Mouse (Mus musculus): ENCODE data around the gene Gtf3a. TPM values are rescaled to one million over a fixed set of nuclear protein-coding genes. Genes with fewer than 3 reads are reported as not detected.
A peak's percentile ranks its signal among the peaks of the same experiment; 100 is the strongest.
"Not testable (repeated sequence)": the region's sequence is repeated elsewhere in the genome, so short reads cannot be mapped to it uniquely, and the experiment has no call there.

The Gtf3a gene
- polyA plus RNA-seq, 1 experiment from 2014 or later = 68.3 TPM

DNA sequence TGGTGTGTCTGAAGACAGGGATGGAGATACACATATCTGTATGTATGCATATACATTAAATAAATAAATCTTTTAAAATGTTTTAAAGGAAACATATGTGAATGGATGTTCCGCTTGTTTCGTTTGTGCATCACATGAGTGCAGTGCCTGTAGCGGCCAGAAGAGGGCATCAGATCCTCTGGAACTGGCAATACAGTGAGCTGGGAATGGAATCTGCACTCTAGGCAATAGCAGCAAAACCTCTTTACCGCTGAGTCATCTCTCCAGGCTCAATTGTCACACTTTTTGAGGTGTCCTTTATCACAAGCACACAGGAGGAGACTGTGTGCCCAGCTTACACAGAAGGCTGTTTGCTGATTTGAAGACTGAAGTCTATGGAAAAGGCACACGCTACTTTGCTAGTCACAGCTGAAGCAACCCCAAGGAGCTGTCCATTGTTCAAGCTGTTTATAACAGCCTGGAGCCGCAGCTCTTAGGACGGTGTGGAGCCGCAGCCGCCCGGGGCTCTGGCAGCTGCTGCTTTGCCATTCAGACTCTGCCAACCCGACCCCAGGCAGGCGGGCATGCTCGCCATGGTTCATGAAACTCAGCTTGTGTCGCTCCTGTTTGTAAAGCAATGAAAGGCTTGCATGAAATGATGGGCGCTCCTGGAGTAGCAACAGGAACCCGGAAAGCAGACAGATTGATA is 9.2 kb upstream of the Gtf3a start:
- 79% methylated on average over 16 of the region's 16 CpGs for WGBS
- no peaks in the 10 kb centered on the region for H3K4me1 ChIP-seq (replicated peaks)
- H3K4me3 ChIP-seq = no peak overlapping the region
- no peak overlapping the region for H3K27ac ChIP-seq
- no peaks in the 10 kb centered on the region for H3K9me3 ChIP-seq (replicated peaks)
- 0 out of 2 replicates have a peak, but pooled peaks cover 6% of the 10 kb centered on the region for H3K27me3 ChIP-seq
- H3K36me3 ChIP-seq = no peaks in the 10 kb centered on the region
- H3K4me2 ChIP-seq = no peak overlapping the region
- no peak for ATAC-seq (replicated peaks; ENCODE audit: insufficient number of reproducible peaks, insufficient read depth, low FRiP score, low read depth)
- no peak overlapping the region for H3K9ac ChIP-seq

DNA sequence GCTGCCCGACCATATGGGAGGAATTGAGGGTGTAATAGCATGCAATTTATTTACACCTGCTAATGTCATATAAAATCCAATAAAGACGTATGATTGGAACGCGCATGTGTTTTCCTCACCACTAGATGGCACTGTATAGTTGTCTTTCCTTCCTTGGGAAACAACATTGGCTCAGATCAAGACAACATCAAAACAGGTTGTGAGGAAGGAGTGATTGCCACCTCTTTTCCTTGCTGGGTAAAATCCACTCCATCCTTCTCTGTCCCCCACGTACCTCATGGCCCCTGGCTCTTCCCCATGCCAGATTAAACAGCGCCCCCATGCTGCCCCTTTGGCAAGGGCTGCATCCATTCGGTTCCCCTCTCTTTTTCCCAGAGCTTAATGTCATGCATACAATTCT is 8.2 kb upstream of the Gtf3a start:
- H3K9me3 ChIP-seq (replicated peaks) = no peaks in the 10 kb centered on the region
- H3K4me2 ChIP-seq = no peak overlapping the region
- ATAC-seq (replicated peaks; ENCODE audit: insufficient number of reproducible peaks, insufficient read depth, low FRiP score, low read depth) = no peak
- WGBS = 20% methylated on average over 7 of the region's 7 CpGs
- no peaks in the 10 kb centered on the region for H3K4me1 ChIP-seq (replicated peaks)
- H3K4me3 ChIP-seq = no peak overlapping the region
- H3K9ac ChIP-seq = no peak overlapping the region
- no peaks in the 10 kb centered on the region for H3K36me3 ChIP-seq
- no peak overlapping the region for H3K27ac ChIP-seq
- 0 out of 2 replicates have a peak, but pooled peaks cover 6% of the 10 kb centered on the region for H3K27me3 ChIP-seq

DNA sequence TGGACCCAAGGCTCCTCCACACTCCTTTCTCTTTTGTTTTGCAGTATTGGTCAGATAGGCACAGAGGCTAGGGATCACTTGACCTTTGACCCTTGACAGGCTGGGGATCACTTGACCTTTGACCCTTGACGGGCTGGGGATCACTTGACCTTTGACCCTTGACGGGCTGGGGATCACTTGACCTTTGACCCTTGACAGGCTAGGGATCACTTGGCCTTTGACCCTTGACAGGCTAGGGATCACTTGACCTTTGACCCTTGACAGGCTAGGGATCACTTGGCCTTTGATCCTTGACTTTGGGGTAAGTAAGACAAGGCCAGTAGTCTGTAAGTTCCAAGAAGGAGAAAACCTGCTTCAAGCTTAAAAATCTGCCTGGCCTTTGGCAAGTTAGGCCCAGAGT is 6.5 kb upstream of the Gtf3a start:
- H3K4me1 ChIP-seq (replicated peaks); H3K36me3 ChIP-seq; H3K27ac ChIP-seq; H3K4me2 ChIP-seq; ATAC-seq (replicated peaks; ENCODE audit: insufficient number of reproducible peaks, insufficient read depth, low FRiP score, low read depth); H3K9ac ChIP-seq; H3K4me3 ChIP-seq; H3K9me3 ChIP-seq (replicated peaks); H3K27me3 ChIP-seq: not testable (repeated sequence)
- WGBS = 45% methylated on average over 2 of the region's 2 CpGs

DNA sequence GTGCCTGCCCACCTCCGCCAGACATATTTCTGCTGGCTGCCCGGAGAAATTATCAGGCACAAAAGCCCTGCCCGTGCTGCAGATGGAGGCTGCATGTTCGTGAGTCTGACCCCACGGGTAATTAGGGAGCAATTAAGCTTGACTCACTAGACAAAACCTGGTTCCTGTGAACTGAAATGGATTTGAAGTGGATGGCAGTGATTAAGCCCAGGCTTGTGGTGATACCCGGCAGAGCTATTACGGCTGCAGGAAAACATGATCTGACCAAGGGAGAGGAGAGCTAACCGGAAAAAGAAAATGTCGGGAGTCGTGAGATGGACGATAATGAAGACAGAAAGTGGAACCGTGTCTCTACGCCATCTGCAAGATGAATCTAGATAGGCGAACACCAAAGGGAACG is 5.5 kb upstream of the Gtf3a start:
- Histone ChIP-seq H3K4me2 (no peak overlapping the region), H3K27ac (no peak overlapping the region), H3K9ac (no peak overlapping the region), H3K36me3 (no peaks in the 10 kb centered on the region), H3K4me3 (no peak overlapping the region), H3K4me1 (replicated peaks) (peaks cover 1% of the 10 kb centered on the region), H3K27me3 (0 out of 2 replicates have a peak, but pooled peaks cover 6% of the 10 kb centered on the region), H3K9me3 (replicated peaks) (no peaks in the 10 kb centered on the region)
- no peak for ATAC-seq (replicated peaks; ENCODE audit: insufficient number of reproducible peaks, insufficient read depth, low FRiP score, low read depth)
- 75% methylated on average over 15 of the region's 15 CpGs for WGBS

DNA sequence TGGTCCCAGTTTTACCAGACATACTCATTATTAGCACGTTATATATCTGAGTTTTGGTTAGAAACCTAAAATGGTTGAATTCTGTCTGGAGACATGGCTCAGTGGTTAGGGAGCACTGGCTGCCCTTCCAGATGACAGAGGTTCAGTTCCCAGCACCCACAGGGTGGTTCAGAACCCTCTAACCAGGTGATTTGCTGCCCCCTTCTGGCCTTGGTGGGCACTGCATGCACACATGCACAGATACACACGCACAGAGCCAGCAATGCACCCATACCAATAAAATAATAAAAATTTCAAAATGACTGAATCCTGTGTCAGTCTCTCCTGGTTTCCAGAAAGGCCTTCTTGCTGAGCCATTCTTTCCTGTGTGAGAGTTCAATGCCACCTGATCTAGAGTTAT is 3.9 kb upstream of the Gtf3a start:
- no peaks in the 10 kb centered on the region for H3K27me3 ChIP-seq
- no peak overlapping the region for H3K9ac ChIP-seq
- no peak for ATAC-seq (replicated peaks; ENCODE audit: insufficient number of reproducible peaks, insufficient read depth, low FRiP score, low read depth)
- no peaks in the 10 kb centered on the region for H3K9me3 ChIP-seq (replicated peaks)
- H3K4me1 ChIP-seq (replicated peaks) = peaks cover 8% of the 10 kb centered on the region
- no peak overlapping the region for H3K4me2 ChIP-seq
- no peak overlapping the region for H3K27ac ChIP-seq
- H3K4me3 ChIP-seq = no peak overlapping the region
- WGBS = 92% methylated on average over 2 of the region's 2 CpGs
- no peaks in the 10 kb centered on the region for H3K36me3 ChIP-seq

DNA sequence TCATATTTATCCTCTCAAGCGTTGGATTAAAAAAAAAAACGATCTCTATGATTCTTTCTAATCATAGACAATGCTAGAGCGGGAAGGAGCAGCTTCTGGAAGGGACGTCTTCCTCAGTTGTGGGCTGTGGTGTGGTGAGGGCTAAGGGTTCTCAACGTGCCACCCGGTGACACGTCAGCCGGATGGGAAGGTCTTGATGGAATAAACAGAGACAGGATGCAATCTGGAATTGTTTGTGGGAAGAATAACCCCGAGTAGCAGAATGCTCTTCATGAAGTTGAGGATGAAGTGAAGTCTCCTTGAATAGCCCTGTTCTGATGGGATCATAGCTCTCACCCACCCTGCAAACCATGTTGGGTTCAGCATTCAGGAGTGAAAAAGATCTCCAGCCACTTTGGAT is 1.8 kb upstream of the Gtf3a start:
- Histone ChIP-seq H3K4me1 (replicated peaks) (peaks cover 13% of the 10 kb centered on the region), H3K4me2 (no peak overlapping the region), H3K27ac (no peak overlapping the region), H3K9me3 (replicated peaks) (no peaks in the 10 kb centered on the region), H3K9ac (no peak overlapping the region), H3K4me3 (no peak overlapping the region), H3K36me3 (peaks cover 9% of the 10 kb centered on the region; the same call in 1 of the 2 replicates), H3K27me3 (no peaks in the 10 kb centered on the region)
- 81% methylated on average over 9 of the region's 9 CpGs for WGBS
- no peak for ATAC-seq (replicated peaks; ENCODE audit: insufficient number of reproducible peaks, insufficient read depth, low FRiP score, low read depth)

DNA sequence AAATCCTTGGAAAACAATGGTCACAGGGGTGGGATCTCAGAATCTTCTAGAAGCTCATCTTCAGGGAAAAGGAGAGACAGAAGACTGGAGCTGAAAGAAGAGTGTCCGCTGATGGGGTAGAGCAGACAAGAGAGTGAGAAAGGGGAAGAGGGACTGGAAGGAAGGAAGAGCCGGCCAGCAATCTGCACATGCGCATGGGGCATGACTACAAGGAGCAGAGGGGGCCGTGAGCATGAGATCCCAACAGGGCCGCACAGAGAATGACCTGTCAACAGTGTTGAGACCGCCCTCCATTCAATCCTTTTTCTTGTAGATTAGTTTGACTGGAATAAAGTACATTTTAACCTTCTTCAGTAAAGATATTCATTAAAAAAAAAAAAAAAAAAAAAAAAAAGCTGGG is 960 bp upstream of the Gtf3a start:
- H3K4me1 ChIP-seq (replicated peaks) = peaks cover 13% of the 10 kb centered on the region
- no peaks in the 10 kb centered on the region for H3K9me3 ChIP-seq (replicated peaks)
- H3K27me3 ChIP-seq = no peaks in the 10 kb centered on the region
- no peak overlapping the region for H3K4me3 ChIP-seq
- 88% methylated on average over 6 of the region's 6 CpGs for WGBS
- H3K4me2 ChIP-seq = no peak overlapping the region
- no peak for ATAC-seq (replicated peaks; ENCODE audit: insufficient number of reproducible peaks, insufficient read depth, low FRiP score, low read depth)
- no peak overlapping the region for H3K27ac ChIP-seq
- H3K36me3 ChIP-seq = peaks cover 17% of the 10 kb centered on the region
- no peak overlapping the region for H3K9ac ChIP-seq

DNA sequence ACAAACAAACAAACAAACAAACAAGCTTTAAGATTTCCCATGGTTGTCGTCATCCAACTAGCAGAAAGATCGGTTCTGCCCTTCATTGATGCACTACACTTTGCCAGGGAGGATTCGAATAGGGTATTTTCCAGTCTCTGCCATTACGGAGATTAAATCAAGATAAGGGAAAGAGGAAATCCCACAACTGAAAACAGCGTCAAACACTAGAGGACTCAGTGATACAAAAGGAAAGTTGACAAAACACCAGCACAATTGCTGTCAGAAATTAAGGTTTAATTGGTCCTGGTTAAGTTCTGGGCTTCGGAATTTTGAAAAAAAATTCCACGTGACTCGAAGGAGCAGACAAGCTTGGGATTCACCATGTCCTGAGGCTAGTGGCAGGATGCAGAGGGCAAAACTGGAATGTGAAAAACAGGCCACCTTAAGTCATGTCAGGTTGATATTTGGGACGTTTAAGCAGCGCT is 383 bp upstream of the Gtf3a start:
- peak overlapping the region; percentile 93 for H3K4me2 ChIP-seq
- H3K4me1 ChIP-seq (replicated peaks) = peaks cover 13% of the 10 kb centered on the region
- no peak for ATAC-seq (replicated peaks; ENCODE audit: insufficient number of reproducible peaks, insufficient read depth, low FRiP score, low read depth)
- H3K9me3 ChIP-seq (replicated peaks) = no peaks in the 10 kb centered on the region
- peak overlapping the region; percentile 68 for H3K27ac ChIP-seq
- 16% methylated on average over 10 of the region's 10 CpGs for WGBS
- H3K4me3 ChIP-seq = peak overlapping the region; percentile 78
- peak overlapping the region; percentile 61 for H3K9ac ChIP-seq
- peaks cover 23% of the 10 kb centered on the region for H3K36me3 ChIP-seq
- H3K27me3 ChIP-seq = no peaks in the 10 kb centered on the region

DNA sequence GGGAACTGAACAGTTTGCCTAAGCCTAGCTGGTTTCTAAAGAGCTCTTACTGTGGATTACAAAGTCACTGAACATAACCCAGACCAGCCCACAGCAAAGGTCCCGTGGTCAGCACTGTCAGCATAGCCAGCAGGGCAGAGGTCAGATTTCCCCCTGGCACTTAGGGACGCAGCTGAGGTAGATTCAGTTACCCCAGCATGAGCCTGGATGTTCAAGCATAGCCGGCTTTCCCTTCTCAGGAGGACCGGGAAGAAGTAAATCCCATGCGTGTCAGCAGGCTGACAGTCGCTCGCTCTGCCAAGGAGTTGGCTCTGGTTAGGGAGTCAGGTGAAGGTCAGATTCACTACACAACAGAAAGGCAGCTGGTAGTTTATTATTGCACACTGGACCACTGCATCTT is 6.1 kb downstream of the Gtf3a start:
- Histone ChIP-seq H3K4me3 (no peak overlapping the region), H3K36me3 (peaks cover 81% of the 10 kb centered on the region), H3K27me3 (no peaks in the 10 kb centered on the region), H3K9me3 (replicated peaks) (no peaks in the 10 kb centered on the region), H3K9ac (no peak overlapping the region), H3K27ac (no peak overlapping the region), H3K4me1 (replicated peaks) (peaks cover 5% of the 10 kb centered on the region), H3K4me2 (no peak overlapping the region)
- WGBS = 85% methylated on average over 7 of the region's 7 CpGs
- ATAC-seq (replicated peaks; ENCODE audit: insufficient number of reproducible peaks, insufficient read depth, low FRiP score, low read depth) = no peak

DNA sequence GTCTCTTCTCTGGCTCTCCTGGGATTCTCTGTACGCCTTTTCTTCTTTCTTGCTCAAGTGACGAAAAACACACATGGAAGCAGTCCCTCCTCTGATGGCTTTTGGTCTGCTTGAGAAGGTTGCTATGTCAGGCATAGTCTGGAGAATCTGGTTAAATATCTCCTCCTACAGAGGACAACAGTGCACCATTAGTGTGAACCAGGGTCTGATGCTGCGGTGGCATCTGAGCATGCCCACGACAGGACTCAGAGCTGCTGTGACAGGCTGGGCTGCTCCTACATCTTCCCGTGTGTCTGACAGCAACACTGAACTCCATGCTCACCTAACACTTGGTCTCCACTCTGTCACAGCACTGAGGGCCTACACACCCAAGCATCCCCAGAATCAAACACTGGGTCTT is 7.2 kb downstream of the Gtf3a start:
- Histone ChIP-seq H3K4me3 (no peak overlapping the region), H3K27ac (no peak overlapping the region), H3K36me3 (peaks cover 81% of the 10 kb centered on the region), H3K27me3 (no peaks in the 10 kb centered on the region), H3K4me1 (replicated peaks) (no peaks in the 10 kb centered on the region), H3K9me3 (replicated peaks) (no peaks in the 10 kb centered on the region), H3K4me2 (no peak overlapping the region), H3K9ac (no peak overlapping the region)
- WGBS = 85% methylated on average over 5 of the region's 5 CpGs
- no peak for ATAC-seq (replicated peaks; ENCODE audit: insufficient number of reproducible peaks, insufficient read depth, low FRiP score, low read depth)

DNA sequence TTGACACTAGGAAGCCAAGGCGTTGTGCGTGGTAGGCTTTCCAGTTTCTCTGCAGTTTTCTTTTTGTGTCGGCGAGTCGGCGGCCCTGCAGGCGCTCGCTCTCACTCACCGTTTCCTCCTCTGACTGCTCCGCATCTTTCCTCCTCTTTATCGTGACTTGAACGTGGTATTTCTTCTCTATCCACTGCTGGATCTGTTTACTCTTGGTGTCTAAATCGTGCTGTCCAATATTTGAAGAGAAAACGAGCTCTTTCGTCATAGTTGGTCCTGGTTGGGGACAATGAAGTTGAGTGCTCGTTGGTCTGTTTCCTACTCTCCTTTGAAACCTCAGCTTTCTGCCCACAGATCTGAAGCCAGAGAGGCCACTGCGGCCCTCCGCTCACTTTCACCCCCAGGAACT is 8.2 kb downstream of the Gtf3a start:
- ATAC-seq (replicated peaks; ENCODE audit: insufficient number of reproducible peaks, insufficient read depth, low FRiP score, low read depth) = no peak
- WGBS = 90% methylated on average over 18 of the region's 18 CpGs

More for the DNA sequence above, 8.2 kb downstream of the Gtf3a start:
- Histone ChIP-seq H3K4me2 (no peak overlapping the region), H3K27me3 (no peaks in the 10 kb centered on the region), H3K27ac (no peak overlapping the region), H3K36me3 (peaks cover 72% of the 10 kb centered on the region), H3K9ac (no peak overlapping the region), H3K9me3 (replicated peaks) (no peaks in the 10 kb centered on the region), H3K4me1 (replicated peaks) (no peaks in the 10 kb centered on the region), H3K4me3 (no peak overlapping the region)
